Mouse (Mus musculus) limb, embryonic 11.5 days (tissue): Measurements from ENCODE around the gene Pnn. TPM values are rescaled to one million over a fixed set of nuclear protein-coding genes. Genes with fewer than 3 reads are reported as not detected.

ENCODE experiments used
- ATAC-seq: fragments of 200-750 bp; cut with Nextera tagmentation; 2 replicates; pipeline ENCODE4 v1.8.0; 2017; ENCODE audit warnings: low read depth; ENCODE audit not compliant: insufficient number of reproducible peaks, low FRiP score, low TSS enrichment
- DNase-seq: peaks from one replicate; pipeline ENCODE4 v3.0.0-alpha.2; 2015; ENCODE audit warnings: low spot score
- H3K27ac ChIP-seq: fragments of 300-500 bp; sonication (generic); replicated peaks from 2 replicates; pipeline ENCODE4 v1.5.1; 2014; ENCODE audit warnings: low read depth, mild to moderate bottlenecking, low read length
- H3K27me3 ChIP-seq: fragments of 300-500 bp; sonication (generic); 2 replicates; pipeline ENCODE4 v1.6.1; 2014; ENCODE audit warnings: mild to moderate bottlenecking, low read length, mixed read lengths; ENCODE audit not compliant: control insufficient read depth, insufficient read depth
- H3K36me3 ChIP-seq: fragments of 300-500 bp; sonication (generic); 2 replicates; pipeline ENCODE4 v1.6.1; 2014; ENCODE audit warnings: mild to moderate bottlenecking, low read length, moderate library complexity, mixed read lengths; ENCODE audit not compliant: control insufficient read depth, insufficient read depth
- H3K4me1 ChIP-seq: fragments of 300-500 bp; sonication (generic); 2 replicates; pipeline ENCODE4 v1.6.1; 2014; ENCODE audit warnings: low read length, mixed read lengths; ENCODE audit not compliant: control insufficient read depth, insufficient read depth
- H3K4me2 ChIP-seq: fragments of 300-500 bp; sonication (generic); 2 replicates; pipeline ENCODE4 v1.6.1; 2014; ENCODE audit warnings: low read depth, mild to moderate bottlenecking, moderate library complexity; ENCODE audit not compliant: severe bottlenecking
- H3K4me3 ChIP-seq: fragments of 300-500 bp; sonication (generic); 2 replicates; pipeline ENCODE4 v1.5.1; 2014; ENCODE audit warnings: low read depth, low read length
- H3K9ac ChIP-seq: fragments of 300-500 bp; sonication (generic); 2 replicates; pipeline ENCODE4 v1.6.1; 2014; ENCODE audit warnings: mild to moderate bottlenecking, low read length
- H3K9me3 ChIP-seq: fragments of 300-500 bp; sonication (generic); 2 replicates; pipeline ENCODE4 v1.6.1; 2016; ENCODE audit warnings: low read length; ENCODE audit not compliant: control insufficient read depth
- WGBS: fragments of 180-500 bp; shearing (Covaris S2); extraction: QIAGEN DNeasy Blood & Tissue Kit; methylation state at CpG from one replicate; pipeline ENCODE4 v1.1.7; 2014; 5-methylcytosine and 5-hydroxymethylcytosine counted together
- polyA plus RNA-seq: library from polyadenylated mRNA; unstranded; fragments of >200 nt; fragmentation: Nextera tagmentation; extraction: Ambion mirVana; gene quantifications from 2 replicates; pipeline ENCODE4 v1.2.1, GENCODE M21; 2014

Gene Pnn
- 118 and 132 TPM in 2 replicates for polyA plus RNA-seq

DNA sequence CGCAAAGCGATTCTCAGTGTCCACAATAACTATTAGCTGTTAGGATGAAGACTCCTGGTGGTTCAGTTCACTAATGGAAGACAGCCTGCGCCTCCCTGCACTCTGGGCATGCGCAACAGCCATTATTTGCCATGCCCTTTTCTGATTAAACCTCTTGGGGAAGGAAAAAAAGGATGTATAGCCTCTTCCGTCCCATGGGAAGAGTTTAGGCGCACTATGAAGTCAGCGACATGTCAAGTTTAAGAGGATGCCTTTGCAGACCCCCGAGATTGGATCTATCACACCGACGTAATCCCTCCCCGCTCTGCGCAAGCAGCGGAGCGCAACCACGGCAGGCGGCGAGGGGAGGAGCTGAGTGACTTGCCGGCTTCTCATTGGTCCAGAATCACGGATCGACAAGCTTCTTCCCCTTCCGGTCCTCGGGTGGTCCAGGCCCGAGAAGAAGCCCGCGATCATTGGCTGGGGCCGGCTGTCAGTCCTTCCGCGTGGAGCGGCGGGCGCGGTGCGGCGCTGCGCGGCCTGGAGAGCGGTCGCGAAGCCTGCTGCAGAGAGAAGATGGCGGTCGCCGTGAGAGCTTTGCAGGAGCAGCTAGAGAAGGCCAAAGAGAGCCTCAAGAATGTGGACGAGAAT lies at the start of gene Pnn:
Gene Pnn, plus strand, starts transcription at position 437 of the 630 bp plus-strand sequence.
- Histone ChIP-seq H3K9ac (peak within 1 kb of the TSS; percentile 100), H3K9me3 (no peaks in the 10 kb centered on the region), H3K4me2 (peak within 1 kb of the TSS; percentile 72), H3K4me1 (no peaks in the 10 kb centered on the region), H3K4me3 (peak within 1 kb of the TSS; percentile 100), H3K36me3 (peaks cover 20% of the 10 kb centered on the region), H3K27me3 (no peaks in the 10 kb centered on the region), H3K27ac (peak within 1 kb of the TSS; percentile 70)
- DNase-seq (peak; percentile 96), ATAC-seq (peak; percentile 99)
- under 1% methylated on average over 43 of the region's 43 CpGs for WGBS

- no peak overlapping the region for H3K4me3 ChIP-seq
- H3K36me3 ChIP-seq = peaks cover 6% of the 10 kb centered on the region; the same call in 1 of the 2 replicates
- 83% methylated on average over 8 of the region's 8 CpGs for WGBS
Measured at GRCm38 (mm10) chr12:59017970-59018369, 48.7 kb upstream of the Pnn start.

DNA sequence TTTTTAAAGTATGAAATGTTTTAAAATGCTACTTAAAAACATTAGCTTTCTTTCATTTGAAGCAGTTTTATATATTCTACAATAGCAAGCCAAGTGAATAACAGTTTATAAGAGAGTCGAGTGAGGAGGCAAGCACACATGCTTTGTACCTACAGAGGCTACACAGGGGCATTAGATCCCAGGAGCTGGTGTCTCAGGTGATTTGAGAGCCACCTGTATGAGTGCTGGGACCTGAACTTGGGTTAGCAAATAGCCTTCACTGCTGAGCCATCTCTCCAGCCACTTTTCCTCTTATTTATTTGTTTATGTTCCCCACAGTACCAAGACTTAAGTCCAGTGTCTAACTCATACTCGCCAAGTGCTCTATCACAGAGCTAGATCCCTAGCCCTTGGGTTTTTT lies 46.8 kb upstream of the Pnn start:
- Histone ChIP-seq H3K9ac (no peak overlapping the region), H3K27ac (no peak overlapping the region), H3K36me3 (peaks cover 6% of the 10 kb centered on the region; the same call in 1 of the 2 replicates), H3K4me2 (no peak overlapping the region), H3K9me3 (no peaks in the 10 kb centered on the region), H3K27me3 (no peaks in the 10 kb centered on the region), H3K4me3 (no peak overlapping the region), H3K4me1 (no peaks in the 10 kb centered on the region)
- ATAC-seq = no peak
- no peak for DNase-seq
- WGBS = 92% methylated on average over 2 of the region's 2 CpGs

More at GRCm38 (mm10) chr12:59017970-59018369, 48.7 kb upstream of the Pnn start:
- DNase-seq (no peak), ATAC-seq (no peak)
- no peaks in the 10 kb centered on the region for H3K27me3 ChIP-seq
- no peaks in the 10 kb centered on the region for H3K4me1 ChIP-seq
- no peak overlapping the region for H3K9ac ChIP-seq
- no peak overlapping the region for H3K4me2 ChIP-seq
- H3K9me3 ChIP-seq = no peaks in the 10 kb centered on the region
- no peak overlapping the region for H3K27ac ChIP-seq

- H3K36me3 ChIP-seq = peaks cover 6% of the 10 kb centered on the region; the same call in 1 of the 2 replicates
- H3K4me3 ChIP-seq = no peak overlapping the region
- ATAC-seq = no peak
- H3K4me1 ChIP-seq = no peaks in the 10 kb centered on the region
- no peak overlapping the region for H3K4me2 ChIP-seq
- WGBS = 86% methylated on average over 4 of the region's 4 CpGs
- H3K9me3 ChIP-seq = no peaks in the 10 kb centered on the region
- no peak for DNase-seq
- no peak overlapping the region for H3K9ac ChIP-seq
- no peaks in the 10 kb centered on the region for H3K27me3 ChIP-seq
- H3K27ac ChIP-seq = no peak overlapping the region
Measured at GRCm38 (mm10) chr12:59021306-59021705, 45.4 kb upstream of the Pnn start.

GRCm38 (mm10) chr12:59032101-59032500 lies 34.6 kb upstream of the Pnn start:
- WGBS = 70% methylated on average over 5 of the region's 5 CpGs
- H3K9me3 ChIP-seq = no peaks in the 10 kb centered on the region
- H3K4me1 ChIP-seq = no peaks in the 10 kb centered on the region
- H3K9ac ChIP-seq = no peak overlapping the region
- H3K4me3 ChIP-seq = no peak overlapping the region
- no peak overlapping the region for H3K4me2 ChIP-seq
- no peak overlapping the region for H3K27ac ChIP-seq
- ATAC-seq (no peak), DNase-seq (no peak)
- peaks cover 7% of the 10 kb centered on the region for H3K36me3 ChIP-seq
- no peaks in the 10 kb centered on the region for H3K27me3 ChIP-seq

DNA sequence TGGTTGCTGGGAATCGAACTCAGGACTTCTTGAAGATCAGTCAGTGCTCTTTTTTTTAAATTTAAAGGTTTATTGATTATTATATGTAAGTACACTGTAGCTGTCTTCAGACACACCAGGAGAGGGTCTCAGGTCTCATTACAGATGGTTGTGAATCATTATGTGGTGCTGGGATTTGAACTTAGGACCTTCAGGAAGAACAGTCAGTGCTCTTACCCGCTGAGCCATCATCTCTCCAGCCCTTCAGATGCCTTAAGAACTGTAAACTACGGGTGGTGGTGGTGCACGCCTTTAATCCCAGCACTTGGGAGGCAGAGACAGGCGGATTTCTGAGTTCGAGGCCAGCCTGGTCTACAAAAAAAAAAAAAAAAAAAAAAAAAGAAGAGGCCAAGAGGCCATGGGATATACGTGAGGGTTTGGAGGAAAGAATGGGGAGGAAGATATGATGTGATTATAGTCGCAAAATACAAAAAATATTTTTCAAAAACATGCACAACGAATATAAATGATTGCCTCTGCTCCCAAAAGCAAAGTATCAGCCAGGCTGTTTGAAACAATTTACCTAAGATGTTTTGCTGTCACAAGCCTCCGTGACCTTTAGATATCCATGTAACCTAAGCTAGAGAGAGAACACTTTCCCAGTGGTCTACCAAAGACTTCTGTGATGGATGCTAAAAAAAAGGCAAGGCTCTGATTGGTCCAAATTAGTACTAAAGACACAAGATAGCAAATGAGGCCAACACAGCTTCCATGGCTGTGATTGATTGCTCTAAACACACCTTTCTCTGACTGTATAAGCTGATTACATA lies 27.3 kb upstream of the Pnn start:
- no peak for DNase-seq
- Histone ChIP-seq H3K4me1 (no peaks in the 10 kb centered on the region), H3K27ac (peak overlapping the region; percentile 87; the same call in 1 of the 2 replicates), H3K4me2 (no peak overlapping the region), H3K27me3 (no peaks in the 10 kb centered on the region), H3K36me3 (peaks cover 1% of the 10 kb centered on the region; the same call in 1 of the 2 replicates), H3K4me3 (no peak overlapping the region), H3K9ac (no peak overlapping the region), H3K9me3 (no peaks in the 10 kb centered on the region)
- no peak; the same call in 1 of the 2 replicates for ATAC-seq
- 68% methylated on average over 10 of the region's 10 CpGs for WGBS

GRCm38 (mm10) chr12:59039971-59040844 lies 26.5 kb upstream of the Pnn start:
- peak; percentile 86 for ATAC-seq
- Histone ChIP-seq H3K9me3 (no peaks in the 10 kb centered on the region), H3K4me3 (no peak overlapping the region), H3K9ac (no peak overlapping the region), H3K36me3 (peaks cover 2% of the 10 kb centered on the region; the same call in 1 of the 2 replicates), H3K27ac (peak overlapping the region; percentile 87), H3K4me2 (0 out of 2 replicates have a peak overlapping the region, but pooled peaks have one; percentile 8), H3K27me3 (no peaks in the 10 kb centered on the region), H3K4me1 (no peaks in the 10 kb centered on the region)
- 2% methylated on average over 23 of the region's 23 CpGs for WGBS
- DNase-seq = peak; percentile 76

DNA sequence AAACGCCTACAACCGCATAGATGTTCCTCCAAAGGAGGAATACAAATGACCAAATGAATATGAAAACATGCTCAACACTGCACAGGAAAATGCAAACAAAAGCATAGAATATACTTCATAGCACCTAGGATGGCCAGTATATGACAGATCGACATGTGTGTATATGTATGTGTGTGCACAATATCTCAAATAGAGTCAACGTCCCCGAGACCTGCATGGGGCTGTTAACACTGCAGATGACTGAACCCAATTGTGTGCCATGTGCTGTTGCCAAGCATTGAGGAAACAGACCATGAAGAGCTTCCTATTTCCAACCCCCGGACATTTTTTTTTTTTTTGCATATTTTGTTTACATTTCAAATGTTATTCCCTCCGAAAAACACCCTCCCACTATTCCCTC lies 25.8 kb upstream of the Pnn start:
- 23% methylated on average over 7 of the region's 7 CpGs for WGBS
- Histone ChIP-seq H3K9ac (no peak overlapping the region), H3K4me3 (no peak overlapping the region), H3K27ac (no peak overlapping the region), H3K4me2 (no peak overlapping the region), H3K27me3 (no peaks in the 10 kb centered on the region), H3K9me3 (no peaks in the 10 kb centered on the region), H3K36me3 (peaks cover 4% of the 10 kb centered on the region; the same call in 1 of the 2 replicates), H3K4me1 (no peaks in the 10 kb centered on the region)
- peak; percentile 25 for DNase-seq
- peak; percentile 71 for ATAC-seq
